Mouse (Mus musculus): ENCODE data around the gene Fsip1. TPM values are rescaled to one million over a fixed set of nuclear protein-coding genes. Genes with fewer than 3 reads are reported as not detected.

Fsip1 gene
- total RNA-seq, 1 experiment from 2014 or later: 0.99 TPM

DNA sequence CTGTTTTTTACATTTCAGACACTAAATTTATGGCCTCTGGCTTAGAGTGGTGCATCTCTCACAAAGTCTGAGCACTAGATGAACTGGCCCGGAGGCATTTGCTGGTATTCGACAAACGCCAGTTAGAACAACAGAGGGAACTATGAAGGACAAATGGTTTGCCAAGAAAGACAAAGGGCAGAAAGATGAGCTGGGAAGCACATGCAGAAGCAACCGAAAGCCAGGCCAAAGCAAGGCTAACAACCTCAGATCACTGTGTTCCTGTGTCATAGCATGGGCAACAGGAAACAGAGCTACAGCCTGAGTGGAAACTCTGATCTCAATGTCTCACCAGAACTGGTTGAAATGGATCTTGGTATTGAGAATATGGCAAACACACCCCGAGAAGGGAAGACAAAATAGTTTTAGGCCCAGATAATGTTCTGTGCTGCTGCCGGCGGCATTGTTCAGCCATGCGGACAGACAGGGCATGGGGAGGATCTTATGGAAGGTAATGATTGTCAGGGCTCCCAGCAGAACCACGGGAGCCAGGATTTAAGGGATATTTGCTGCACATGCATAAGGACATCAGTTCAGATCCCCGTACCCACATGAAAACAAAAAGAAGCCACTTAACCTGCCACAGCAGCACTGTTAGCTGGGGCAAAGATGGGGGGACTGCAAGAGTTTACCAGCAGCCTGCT, 169.6 kb downstream of the Fsip1 start:
- ATAC-seq (replicated peaks in 1 of 2; ENCODE audit: insufficient read depth in 1 of 2, low FRiP score in 2 of 2, low TSS enrichment in 1 of 2, low read depth in 1 of 2, poor library complexity in 2 of 2, severe bottlenecking in 2 of 2): no peak

DNA sequence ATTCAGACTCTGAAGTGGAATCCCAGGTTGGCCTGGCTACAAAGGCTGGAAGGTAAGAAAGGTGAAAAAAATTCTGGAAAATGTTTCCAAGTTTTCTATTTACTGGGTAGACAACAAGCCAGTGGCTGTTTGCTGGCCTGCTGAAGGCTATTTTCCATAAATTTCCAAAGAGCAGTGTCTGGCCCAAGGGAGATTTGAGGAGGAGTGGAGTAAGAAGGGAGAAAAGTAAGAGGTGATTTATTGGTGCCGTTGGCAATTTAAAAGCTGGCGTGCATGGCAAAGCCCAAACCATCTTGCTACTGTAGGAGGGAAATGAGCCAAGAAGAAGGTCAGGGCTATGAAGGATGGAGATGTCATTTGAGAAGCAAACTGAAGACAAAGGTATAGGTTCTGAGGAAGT, 171.1 kb downstream of the Fsip1 start:
- ATAC-seq (replicated peaks in 1 of 2; ENCODE audit: insufficient read depth in 1 of 2, low FRiP score in 2 of 2, low TSS enrichment in 1 of 2, low read depth in 1 of 2, poor library complexity in 2 of 2, severe bottlenecking in 2 of 2): no peak

DNA sequence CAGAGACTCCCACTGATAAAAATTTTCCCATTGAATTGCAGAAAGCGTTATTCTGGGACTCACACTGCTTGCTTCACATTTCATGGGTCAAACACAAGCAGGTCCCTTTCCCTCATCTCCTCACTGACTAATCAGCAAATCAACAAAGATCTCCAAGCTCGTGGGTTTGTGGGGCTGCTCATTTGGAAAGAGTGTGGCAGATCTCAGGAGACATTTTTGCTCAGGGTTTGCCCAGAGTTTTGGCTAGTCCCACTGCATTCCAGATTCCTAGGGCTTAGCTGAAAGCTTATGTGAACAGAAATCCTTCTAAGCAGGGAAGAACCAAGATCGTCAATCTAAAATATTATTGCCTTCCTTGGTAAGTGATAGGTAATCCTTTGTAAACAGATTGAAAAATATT, 172.1 kb downstream of the Fsip1 start:
- no peak for ATAC-seq (replicated peaks in 1 of 2; ENCODE audit: insufficient read depth in 1 of 2, low FRiP score in 2 of 2, low TSS enrichment in 1 of 2, low read depth in 1 of 2, poor library complexity in 2 of 2, severe bottlenecking in 2 of 2)

DNA sequence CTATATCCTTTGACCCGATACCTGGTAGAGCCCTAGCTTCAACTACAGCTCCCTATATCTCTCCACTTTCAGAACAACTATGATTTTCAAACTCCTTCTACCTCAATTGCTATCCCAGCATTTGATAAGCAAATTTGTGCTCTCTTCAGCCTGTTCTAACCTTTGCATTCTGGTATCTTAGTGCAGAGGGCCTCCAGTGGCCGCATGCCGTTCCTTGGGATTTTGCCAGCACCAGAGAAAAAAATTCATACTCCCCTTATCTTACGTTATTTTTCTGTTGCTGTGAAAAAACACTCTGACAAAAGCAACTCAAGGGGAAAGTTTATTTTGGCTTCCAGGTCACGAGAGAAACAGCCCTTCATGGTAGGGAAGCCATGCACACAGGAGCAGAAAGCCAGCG, 173.1 kb downstream of the Fsip1 start:
- ATAC-seq (replicated peaks in 1 of 2; ENCODE audit: insufficient read depth in 1 of 2, low FRiP score in 2 of 2, low TSS enrichment in 1 of 2, low read depth in 1 of 2, poor library complexity in 2 of 2, severe bottlenecking in 2 of 2): no peak

DNA sequence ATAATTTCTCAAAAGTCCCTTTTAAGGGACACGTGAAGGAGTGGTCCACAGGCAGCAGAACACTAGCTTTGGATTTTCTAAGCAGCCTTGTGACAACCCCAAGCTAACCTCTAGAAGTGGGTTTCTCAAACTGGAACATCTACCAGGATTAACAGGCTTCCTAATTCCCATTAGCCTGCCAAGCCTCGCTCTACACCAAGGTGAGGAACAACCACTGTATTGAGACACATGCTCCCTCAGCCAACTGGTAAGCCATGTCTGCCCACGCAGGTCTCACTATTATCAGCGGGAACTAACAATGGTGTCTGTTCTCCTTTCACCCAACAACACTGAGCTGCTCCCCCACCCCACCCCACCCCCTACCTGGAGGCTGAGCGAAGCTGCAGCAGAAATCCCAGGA, 175.2 kb downstream of the Fsip1 start:
- no peak for ATAC-seq (replicated peaks in 1 of 2; ENCODE audit: insufficient read depth in 1 of 2, low FRiP score in 2 of 2, low TSS enrichment in 1 of 2, low read depth in 1 of 2, poor library complexity in 2 of 2, severe bottlenecking in 2 of 2)

Other genes starting within 250 kb of the Fsip1 start
- 11.4 and 13.6 TPM in 2 replicates for gene Thbs1, start 145.1 kb downstream of the Fsip1 start, total RNA-seq (2017)
- not detected in 2 replicates for gene Gpr176, start 116.5 kb upstream of the Fsip1 start, total RNA-seq (2017)
- 23.0 and 23.5 TPM in 2 replicates for gene Eif2ak4, start 131.7 kb upstream of the Fsip1 start, total RNA-seq (2017)
- gene Srp14, start 222.7 kb upstream of the Fsip1 start, total RNA-seq (2017): 206 and 209 TPM in 2 replicates